Mouse (Mus musculus): ENCODE data around the gene 2010300C02Rik.

The 2010300C02Rik gene

GRCm38 (mm10) chr1:37572528-37573272 is 147.2 kb downstream of the 2010300C02Rik start:
- DNase-seq (ENCODE audit: low spot score): no peak

- DNase-seq (ENCODE audit: low spot score): no peak
These were observed 151.5 kb downstream of the 2010300C02Rik start for GRCm38 (mm10) chr1:37568379-37568778.

GRCm38 (mm10) chr1:37566754-37567153 is 153.1 kb downstream of the 2010300C02Rik start:
- DNase-seq (ENCODE audit: low spot score): no peak

GRCm38 (mm10) chr1:37566344-37566743 is 153.5 kb downstream of the 2010300C02Rik start:
- DNase-seq (ENCODE audit: low spot score): no peak

- no peak for DNase-seq (ENCODE audit: low spot score)
These were observed 154.5 kb downstream of the 2010300C02Rik start for GRCm38 (mm10) chr1:37565396-37565795.

GRCm38 (mm10) chr1:37561955-37562354 is 157.9 kb downstream of the 2010300C02Rik start:
- no peak for DNase-seq (ENCODE audit: low spot score)
